Mouse (Mus musculus) lung, postnatal 0 days (tissue): ENCODE measurements around the gene 1700001C19Rik.
"Not testable (repeated sequence)": the region's sequence is repeated elsewhere in the genome, so short reads cannot be mapped to it uniquely, and the experiment has no call there.

Experiments used
- CTCF ChIP-seq: IDR thresholded peaks from 2 replicates; pipeline ENCODE4 v1.5.1; 2016; ENCODE audit warnings: antibody characterized with exemption, mild to moderate bottlenecking
- EP300 ChIP-seq: IDR thresholded peaks from 2 replicates; pipeline ENCODE4 v1.6.1; 2016; ENCODE audit warnings: antibody characterized with exemption, mild to moderate bottlenecking, control low read depth

DNA sequence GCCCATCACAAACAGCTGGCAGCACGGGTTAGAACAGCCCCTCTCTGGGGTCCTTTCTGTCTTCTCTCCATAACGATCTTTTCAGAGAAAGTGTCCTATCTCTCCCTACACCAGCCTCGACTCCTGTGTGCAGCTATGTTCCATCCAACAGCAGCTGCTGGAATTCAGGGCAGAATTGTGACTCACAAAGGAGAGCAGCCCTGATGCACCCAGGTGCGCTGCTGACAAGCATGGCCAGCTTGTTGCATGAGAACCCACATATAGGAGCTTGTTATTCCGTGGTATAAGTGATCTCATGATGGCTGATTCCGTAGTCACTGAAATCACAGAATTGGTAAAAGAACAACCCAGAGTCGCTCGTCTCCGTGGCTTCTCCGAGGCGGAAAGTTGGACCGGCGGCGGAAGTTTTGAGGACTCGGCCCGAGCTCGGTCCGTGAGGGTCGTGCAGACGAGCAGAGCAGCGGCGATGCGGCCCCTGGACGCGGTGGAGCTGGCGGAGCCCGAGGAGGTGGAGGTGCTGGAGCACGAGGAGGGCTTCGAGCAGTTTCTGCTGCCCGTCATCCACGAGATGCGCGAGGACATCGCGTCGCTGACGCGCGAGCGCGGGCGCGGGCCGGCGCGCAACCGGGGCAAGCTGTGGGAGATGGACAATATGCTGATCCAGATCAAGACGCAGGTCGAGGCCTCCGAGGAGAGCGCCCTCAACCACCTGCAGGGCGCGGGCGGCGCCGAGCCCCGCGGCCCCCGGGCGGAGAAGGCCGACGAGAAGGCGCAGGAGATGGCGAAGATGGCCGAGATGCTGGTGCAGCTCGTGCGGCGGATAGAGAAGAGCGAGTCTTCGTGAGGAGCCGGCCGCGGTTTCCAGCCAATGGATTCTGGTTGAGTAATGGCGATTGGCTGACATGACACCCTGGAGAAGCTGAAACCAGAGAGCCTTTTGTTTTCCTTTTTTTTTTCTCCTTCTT, 27.0 kb downstream of the 1700001C19Rik start:
- not testable (repeated sequence) for TF ChIP-seq CTCF, EP300
